Mouse (Mus musculus) effector memory CD4-positive, alpha-beta T cell, adult 5 months (primary cell): ENCODE measurements around the gene Scn10a. TPM values are rescaled to one million over a fixed set of nuclear protein-coding genes. Genes with fewer than 3 reads are reported as not detected.

Source experiments
- polyA plus RNA-seq: library from polyadenylated mRNA; unstranded; fragments of 100-300 nt; shearing (Covaris generic); gene quantifications from one replicate; pipeline ENCODE4 v1.2.1, GENCODE M21; 2017

Gene Scn10a
- polyA plus RNA-seq = not detected

GRCm38 (mm10) chr9:119719222-119719621 is at the start of gene Scn10a:
TSS of gene Scn10a (minus strand) at chr9:119719322.

GRCm38 (mm10) chr9:119578636-119579438 is 140.3 kb downstream of the Scn10a start, which contains the start of gene Scn5a:
TSS of gene Scn5a (minus strand) at chr9:119579016.

Other genes starting within 250 kb of the Scn10a start
- not detected for gene Scn5a, start 140.3 kb downstream of the Scn10a start, polyA plus RNA-seq
- gene Scn11a, start 106.1 kb upstream of the Scn10a start, polyA plus RNA-seq = 0.41 TPM
- gene Wdr48, start 175.6 kb upstream of the Scn10a start, polyA plus RNA-seq = 61.3 TPM
- 1.6 TPM for gene Gorasp1, start 218.2 kb upstream of the Scn10a start, polyA plus RNA-seq
- not detected for gene Ttc21a, start 218.3 kb upstream of the Scn10a start, polyA plus RNA-seq